29 mouse cellular contexts compared by ENCODE assay signal in the genomic region with DNA sequence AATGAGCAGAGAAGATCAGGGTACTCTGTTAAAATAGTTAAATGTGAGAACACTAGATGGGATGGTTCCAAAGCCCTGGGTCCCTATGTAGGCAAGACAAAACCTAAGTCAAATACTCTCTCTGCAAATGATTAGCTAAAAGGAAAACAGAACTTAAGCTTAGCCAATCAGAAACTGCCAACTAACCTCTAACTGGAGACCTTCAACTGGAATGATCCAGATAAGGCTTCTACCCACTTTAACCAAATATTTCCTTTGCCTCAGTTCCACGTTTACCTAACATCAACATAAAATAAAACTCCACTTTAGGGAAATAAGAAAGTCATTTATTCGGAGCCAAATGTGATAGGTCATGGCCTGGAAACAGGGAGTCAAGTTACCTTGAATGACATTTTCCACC.
DNase-seq lines count a peak whose midpoint lies in the region; ATAC-seq and TF ChIP-seq lines count a peak whose summit lies in the region.
"Had no signal": no experiment of that assay in that cellular context is flagged by ENCODE, and none has a peak within 500 bp of the region (broad histone marks: within the 10 kb centered on the region; RNA-seq: fewer than 3 reads in every experiment).

No protein-coding gene starts in this region.

- H3K4me3 ChIP-seq in intestine, embryonic 15.5 days (replicated peaks): no peak overlapping the region
- no peak overlapping the region for H3K4me3 ChIP-seq in intestine, embryonic 16.5 days (ENCODE audit: low read length)
- H3K4me3 ChIP-seq in liver, embryonic 15.5 days (replicated peaks): no peak overlapping the region
- H3K4me3 ChIP-seq in liver, postnatal 0 days (ENCODE audit: low read depth, low read length): no peak overlapping the region
- no peak overlapping the region for H3K4me3 ChIP-seq in stomach, embryonic 16.5 days (replicated peaks; ENCODE audit: low read length)
- H3K4me3 ChIP-seq: forebrain, embryonic 13.5 days; hindbrain, embryonic 12.5 days; limb, embryonic 10.5 days; limb, embryonic 15.5 days; neural tube, embryonic 15.5 days had no signal

- no peaks in the 10 kb centered on the region for H3K36me3 ChIP-seq in intestine, embryonic 15.5 days
- no peaks in the 10 kb centered on the region for H3K36me3 ChIP-seq in intestine, embryonic 16.5 days (ENCODE audit: control insufficient read depth, insufficient read depth, low read length)
- no peaks in the 10 kb centered on the region for H3K36me3 ChIP-seq in liver, embryonic 15.5 days (replicated peaks)
- H3K36me3 ChIP-seq in liver, postnatal 0 days (replicated peaks; ENCODE audit: insufficient read depth, low read length): no peaks in the 10 kb centered on the region
- no peaks in the 10 kb centered on the region for H3K36me3 ChIP-seq in stomach, embryonic 16.5 days (ENCODE audit: control insufficient read depth, insufficient read depth, low read length)
- H3K36me3 ChIP-seq: hindbrain, embryonic 12.5 days; limb, embryonic 10.5 days; limb, embryonic 15.5 days; neural tube, embryonic 15.5 days had no signal

- H3K9me3 ChIP-seq in intestine, embryonic 15.5 days: no peaks in the 10 kb centered on the region
- H3K9me3 ChIP-seq in intestine, embryonic 16.5 days (ENCODE audit: control insufficient read depth, low read length): no peaks in the 10 kb centered on the region
- H3K9me3 ChIP-seq in liver, embryonic 15.5 days (replicated peaks): no peaks in the 10 kb centered on the region
- H3K9me3 ChIP-seq in liver, postnatal 0 days (ENCODE audit: low read length): no peaks in the 10 kb centered on the region
- no peaks in the 10 kb centered on the region for H3K9me3 ChIP-seq in stomach, embryonic 16.5 days (replicated peaks; ENCODE audit: control insufficient read depth, low read length)
- H3K9me3 ChIP-seq: forebrain, embryonic 13.5 days; hindbrain, embryonic 12.5 days; limb, embryonic 10.5 days; limb, embryonic 15.5 days; neural tube, embryonic 15.5 days had no signal

- 45% methylated on average over 2 of the region's 2 CpGs for WGBS in intestine, embryonic 15.5 days
- 44% methylated on average over 2 of the region's 2 CpGs for WGBS in intestine, embryonic 16.5 days
- 33% methylated on average over 2 of the region's 2 CpGs for WGBS in liver, embryonic 15.5 days (ENCODE audit: insufficient replicate concordance)
- 45% methylated on average over 2 of the region's 2 CpGs for WGBS in liver, postnatal 0 days (ENCODE audit: insufficient replicate concordance)
- 34% methylated on average over 2 of the region's 2 CpGs for WGBS in stomach, embryonic 16.5 days

- no peak for TF ChIP-seq CTCF in liver, postnatal 0 days (IDR thresholded peaks at IDR 0.05; ENCODE audit: low read depth)

- ATAC-seq in intestine, embryonic 15.5 days: 0 out of 2 replicates have a peak, but pooled peaks have one; percentile 39
- no peak for ATAC-seq in intestine, embryonic 16.5 days
- ATAC-seq in liver, embryonic 15.5 days (ENCODE audit: insufficient read depth): peak; percentile 44; the same call in 1 of the 2 replicates
- peak; percentile 58 for ATAC-seq in liver, postnatal 0 days
- peak; percentile 66; the same call in 1 of the 2 replicates for ATAC-seq in stomach, embryonic 16.5 days (ENCODE audit: insufficient read depth, low FRiP score)
- ATAC-seq: forebrain, embryonic 13.5 days; hindbrain, postnatal 0 days; Patski had no signal

- no peak for DNase-seq in liver
- no peak for DNase-seq in liver, postnatal 0 days
- DNase-seq in spleen, adult 18-20 months: no peak
- DNase-seq in adrenal gland, postnatal 4 days (ENCODE audit: low spot score in 2 of 2): no peak
- DNase-seq: adrenal gland, postnatal 25 days; cerebellum, adult 2 months; cerebellum, postnatal 14 days; gastrocnemius, postnatal 36 days; heart, adult 18-20 months; heart, postnatal 36 days; kidney, postnatal 4 days; lung, postnatal 10 days; midbrain, embryonic 14.5 days; retina, postnatal 1 day; right cerebral cortex, postnatal 25 days; thymus, postnatal 14 days had no signal

- TF ChIP-seq EP300 in liver, postnatal 0 days (IDR thresholded peaks at IDR 0.05; ENCODE audit: low read depth): no peak

- no peak overlapping the region for H3K27ac ChIP-seq in intestine, embryonic 15.5 days
- no peak overlapping the region for H3K27ac ChIP-seq in intestine, embryonic 16.5 days (ENCODE audit: low read length)
- H3K27ac ChIP-seq in liver, embryonic 15.5 days (replicated peaks): no peak overlapping the region
- peak overlapping the region; percentile 17; the same call in 1 of the 2 replicates for H3K27ac ChIP-seq in liver, postnatal 0 days (ENCODE audit: low read depth)
- no peak overlapping the region for H3K27ac ChIP-seq in stomach, embryonic 16.5 days (ENCODE audit: low read length)
- H3K27ac ChIP-seq: forebrain, embryonic 13.5 days; hindbrain, embryonic 12.5 days; hindbrain, postnatal 0 days; kidney, postnatal 0 days; limb, embryonic 10.5 days; limb, embryonic 15.5 days; neural tube, embryonic 15.5 days had no signal

- no peak overlapping the region for H3K4me2 ChIP-seq in intestine, embryonic 15.5 days (replicated peaks)
- H3K4me2 ChIP-seq in intestine, embryonic 16.5 days (ENCODE audit: low read depth, low read length): no peak overlapping the region
- H3K4me2 ChIP-seq in liver, embryonic 15.5 days: no peak overlapping the region
- H3K4me2 ChIP-seq in liver, postnatal 0 days (ENCODE audit: low read depth, low read length): no peak overlapping the region
- no peak overlapping the region for H3K4me2 ChIP-seq in stomach, embryonic 16.5 days (ENCODE audit: low read depth, low read length)
- H3K4me2 ChIP-seq: forebrain, embryonic 13.5 days; heart, embryonic 11.5 days; hindbrain, embryonic 12.5 days; limb, embryonic 15.5 days; neural tube, embryonic 15.5 days had no signal

- H3K27me3 ChIP-seq in intestine, embryonic 15.5 days (replicated peaks): no peaks in the 10 kb centered on the region
- no peaks in the 10 kb centered on the region for H3K27me3 ChIP-seq in intestine, embryonic 16.5 days (replicated peaks; ENCODE audit: control insufficient read depth, insufficient read depth, low read length)
- H3K27me3 ChIP-seq in liver, embryonic 15.5 days: no peaks in the 10 kb centered on the region
- no peaks in the 10 kb centered on the region for H3K27me3 ChIP-seq in liver, postnatal 0 days (ENCODE audit: insufficient read depth, low read length)
- no peaks in the 10 kb centered on the region for H3K27me3 ChIP-seq in stomach, embryonic 16.5 days (ENCODE audit: control insufficient read depth, insufficient read depth, low read length)
- H3K27me3 ChIP-seq: forebrain, embryonic 13.5 days; hindbrain, embryonic 12.5 days; limb, embryonic 15.5 days; neural tube, embryonic 15.5 days; Patski had no signal

- H3K9ac ChIP-seq in intestine, embryonic 15.5 days: no peak overlapping the region
- no peak overlapping the region for H3K9ac ChIP-seq in intestine, embryonic 16.5 days (ENCODE audit: low read depth, low read length)
- no peak overlapping the region for H3K9ac ChIP-seq in liver, embryonic 15.5 days
- no peak overlapping the region for H3K9ac ChIP-seq in liver, postnatal 0 days (replicated peaks)
- no peak overlapping the region for H3K9ac ChIP-seq in stomach, embryonic 16.5 days (ENCODE audit: low read length)
- H3K9ac ChIP-seq: forebrain, embryonic 13.5 days; hindbrain, embryonic 12.5 days; limb, embryonic 15.5 days; neural tube, embryonic 15.5 days had no signal

- H3K4me1 ChIP-seq in intestine, embryonic 15.5 days (replicated peaks): peaks cover 6% of the 10 kb centered on the region; the same call in 1 of the 2 replicates
- peaks cover 6% of the 10 kb centered on the region for H3K4me1 ChIP-seq in intestine, embryonic 16.5 days (ENCODE audit: control insufficient read depth, insufficient read depth, low read length)
- peaks cover 8% of the 10 kb centered on the region; the same call in 1 of the 2 replicates for H3K4me1 ChIP-seq in liver, embryonic 15.5 days (replicated peaks)
- peaks cover 7% of the 10 kb centered on the region; the same call in 1 of the 2 replicates for H3K4me1 ChIP-seq in liver, postnatal 0 days (ENCODE audit: insufficient read depth)
- peaks cover 3% of the 10 kb centered on the region; the same call in 1 of the 2 replicates for H3K4me1 ChIP-seq in stomach, embryonic 16.5 days (ENCODE audit: control insufficient read depth, insufficient read depth, low read length)
